Mouse (Mus musculus) bone marrow macrophage, adult 2 months (primary cell): ENCODE data around the gene Ell.

Experiments
- CTCF ChIP-seq: IDR thresholded peaks from 2 replicates; pipeline ENCODE4 v1.5.1; 2012; ENCODE audit warnings: low read depth, mild to moderate bottlenecking, low read length, moderate library complexity
- POLR2A ChIP-seq: IDR thresholded peaks from 2 replicates; pipeline ENCODE4 v1.6.1; 2012; ENCODE audit warnings: mild to moderate bottlenecking, low read depth, low read length, borderline replicate concordance

GRCm38 (mm10) chr8:70560564-70560963 lies 21.3 kb downstream of the Ell start:
- TF ChIP-seq CTCF, result no peak
- TF ChIP-seq POLR2A, result no peak
